Mouse (Mus musculus) kidney, embryonic 16.5 days (tissue): ENCODE data around the gene Gata1. TPM values are rescaled to one million over a fixed set of nuclear protein-coding genes. Genes with fewer than 3 reads are reported as not detected.

Experiments
- ATAC-seq: fragments of 200-750 bp; cut with Nextera tagmentation; 2 replicates; pipeline ENCODE4 v1.8.0; 2017; ENCODE audit warnings: moderate TSS enrichment; ENCODE audit not compliant: low FRiP score, low TSS enrichment
- H3K27ac ChIP-seq: fragments of 300-500 bp; sonication (generic); 2 replicates; pipeline ENCODE4 v1.5.1; 2014; ENCODE audit warnings: low read length
- H3K27me3 ChIP-seq: fragments of 300-500 bp; sonication (generic); 2 replicates; pipeline ENCODE4 v1.6.1; 2014; ENCODE audit warnings: low read length, control low read depth, mixed read lengths; ENCODE audit not compliant: insufficient read depth
- H3K36me3 ChIP-seq: fragments of 300-500 bp; sonication (generic); 2 replicates; pipeline ENCODE4 v1.6.1; 2014; ENCODE audit warnings: low read length, control low read depth, mixed read lengths; ENCODE audit not compliant: insufficient read depth
- H3K4me1 ChIP-seq: fragments of 300-500 bp; sonication (generic); 2 replicates; pipeline ENCODE4 v1.6.1; 2014; ENCODE audit warnings: low read length, control low read depth, mixed read lengths; ENCODE audit not compliant: insufficient read depth
- H3K4me2 ChIP-seq: fragments of 300-500 bp; sonication (generic); replicated peaks from 2 replicates; pipeline ENCODE4 v1.6.1; 2014; ENCODE audit warnings: low read depth, low read length
- H3K4me3 ChIP-seq: fragments of 300-500 bp; sonication (generic); 2 replicates; pipeline ENCODE4 v1.5.1; 2014; ENCODE audit warnings: mild to moderate bottlenecking, low read length
- H3K9ac ChIP-seq: fragments of 300-500 bp; sonication (generic); replicated peaks from 2 replicates; pipeline ENCODE4 v1.6.1; 2014; ENCODE audit warnings: low read length
- H3K9me3 ChIP-seq: fragments of 300-500 bp; sonication (generic); 2 replicates; pipeline ENCODE4 v1.6.1; 2016; ENCODE audit warnings: low read length, control low read depth
- WGBS: fragments of 180-500 bp; shearing (Covaris S2); extraction: QIAGEN DNeasy Blood & Tissue Kit; methylation state at CpG from one replicate; pipeline ENCODE4 v1.1.7; 2014; 5-methylcytosine and 5-hydroxymethylcytosine counted together
- polyA plus RNA-seq: library from polyadenylated mRNA; unstranded; fragments of >200 nt; fragmentation: Nextera tagmentation; extraction: Ambion mirVana; gene quantifications from 2 replicates; pipeline ENCODE4 v1.2.1, GENCODE M21; 2015

The Gata1 gene
- polyA plus RNA-seq, 1 experiment from 2014 or later = 0.69 TPM

- WGBS = 39% methylated on average over 5 of the region's 5 CpGs
- Histone ChIP-seq H3K4me3 (no peak overlapping the region), H3K9me3 (no peaks in the 10 kb centered on the region), H3K27ac (no peak overlapping the region), H3K27me3 (no peaks in the 10 kb centered on the region), H3K4me1 (no peaks in the 10 kb centered on the region), H3K4me2 (no peak overlapping the region), H3K36me3 (no peaks in the 10 kb centered on the region), H3K9ac (no peak overlapping the region)
- ATAC-seq = no peak
Measured at GRCm38 (mm10) chrX:8008543-8008942, 30.7 kb upstream of the Gata1 start.

GRCm38 (mm10) chrX:8002971-8003370, 25.1 kb upstream of the Gata1 start:
- no peak overlapping the region for H3K4me3 ChIP-seq
- no peaks in the 10 kb centered on the region for H3K36me3 ChIP-seq
- H3K4me1 ChIP-seq = no peaks in the 10 kb centered on the region
- no peaks in the 10 kb centered on the region for H3K9me3 ChIP-seq
- no peak overlapping the region for H3K4me2 ChIP-seq
- H3K27ac ChIP-seq = no peak overlapping the region
- 60% methylated on average over 4 of the region's 4 CpGs for WGBS
- H3K27me3 ChIP-seq = no peaks in the 10 kb centered on the region
- H3K9ac ChIP-seq = no peak overlapping the region
- no peak for ATAC-seq

GRCm38 (mm10) chrX:8002001-8002400, 24.1 kb upstream of the Gata1 start:
- no peak overlapping the region for H3K4me2 ChIP-seq
- WGBS = 37% methylated on average over 5 of the region's 5 CpGs

GRCm38 (mm10) chrX:8000546-8001192, 22.8 kb upstream of the Gata1 start:
- no peak overlapping the region for H3K9ac ChIP-seq
- no peaks in the 10 kb centered on the region for H3K27me3 ChIP-seq
- WGBS = 83% methylated on average over 3 of the region's 3 CpGs
- H3K4me1 ChIP-seq = no peaks in the 10 kb centered on the region
- no peak overlapping the region for H3K4me3 ChIP-seq
- H3K36me3 ChIP-seq = no peaks in the 10 kb centered on the region
- no peak overlapping the region for H3K27ac ChIP-seq
- no peak for ATAC-seq
- H3K9me3 ChIP-seq = no peaks in the 10 kb centered on the region
- no peak overlapping the region for H3K4me2 ChIP-seq

More at GRCm38 (mm10) chrX:8002001-8002400, 24.1 kb upstream of the Gata1 start:
- Histone ChIP-seq H3K27ac (no peak overlapping the region), H3K9ac (no peak overlapping the region), H3K9me3 (no peaks in the 10 kb centered on the region), H3K36me3 (no peaks in the 10 kb centered on the region), H3K4me1 (no peaks in the 10 kb centered on the region), H3K27me3 (no peaks in the 10 kb centered on the region), H3K4me3 (no peak overlapping the region)
- no peak for ATAC-seq

- no peak overlapping the region for H3K4me3 ChIP-seq
- no peaks in the 10 kb centered on the region for H3K9me3 ChIP-seq
- H3K36me3 ChIP-seq = no peaks in the 10 kb centered on the region
- no peaks in the 10 kb centered on the region for H3K27me3 ChIP-seq
- WGBS = 61% methylated on average over 10 of the region's 10 CpGs
- no peaks in the 10 kb centered on the region for H3K4me1 ChIP-seq
- no peak overlapping the region for H3K4me2 ChIP-seq
- no peak overlapping the region for H3K27ac ChIP-seq
- peak; percentile 23; the same call in 1 of the 2 replicates for ATAC-seq
- H3K9ac ChIP-seq = no peak overlapping the region
Measured at GRCm38 (mm10) chrX:7993068-7993735, 15.3 kb upstream of the Gata1 start.

GRCm38 (mm10) chrX:7992379-7993067, 14.7 kb upstream of the Gata1 start:
- Histone ChIP-seq H3K4me2 (0 out of 2 replicates have a peak overlapping the region, but pooled peaks have one; percentile 2), H3K9ac (no peak overlapping the region), H3K27ac (peak overlapping the region; percentile 34; the same call in 1 of the 2 replicates), H3K9me3 (no peaks in the 10 kb centered on the region), H3K27me3 (no peaks in the 10 kb centered on the region), H3K36me3 (no peaks in the 10 kb centered on the region), H3K4me3 (no peak overlapping the region), H3K4me1 (no peaks in the 10 kb centered on the region)
- WGBS = 54% methylated on average over 8 of the region's 8 CpGs
- peak; percentile 74 for ATAC-seq

- Histone ChIP-seq H3K27ac (no peak overlapping the region), H3K4me3 (no peak overlapping the region), H3K4me1 (no peaks in the 10 kb centered on the region), H3K9me3 (no peaks in the 10 kb centered on the region), H3K9ac (no peak overlapping the region), H3K4me2 (no peak overlapping the region), H3K27me3 (no peaks in the 10 kb centered on the region), H3K36me3 (no peaks in the 10 kb centered on the region)
- 78% methylated on average over 7 of the region's 7 CpGs for WGBS
- ATAC-seq = no peak
Measured at GRCm38 (mm10) chrX:7981368-7981767, 3.5 kb upstream of the Gata1 start.

- no peaks in the 10 kb centered on the region for H3K27me3 ChIP-seq
- H3K4me1 ChIP-seq = no peaks in the 10 kb centered on the region
- WGBS = 70% methylated on average over 4 of the region's 4 CpGs
- no peaks in the 10 kb centered on the region for H3K9me3 ChIP-seq
- no peaks in the 10 kb centered on the region for H3K36me3 ChIP-seq
- H3K27ac ChIP-seq = no peak overlapping the region
- H3K4me3 ChIP-seq = no peak overlapping the region
- no peak overlapping the region for H3K4me2 ChIP-seq
- H3K9ac ChIP-seq = no peak overlapping the region
- no peak for ATAC-seq
Measured at GRCm38 (mm10) chrX:7971292-7971691, 6.6 kb downstream of the Gata1 start.

- H3K4me3 ChIP-seq = no peak overlapping the region
- 93% methylated on average over 3 of the region's 3 CpGs for WGBS
- H3K4me1 ChIP-seq = no peaks in the 10 kb centered on the region
- no peak overlapping the region for H3K9ac ChIP-seq
- no peaks in the 10 kb centered on the region for H3K36me3 ChIP-seq
- H3K27ac ChIP-seq = no peak overlapping the region
- H3K9me3 ChIP-seq = no peaks in the 10 kb centered on the region
- ATAC-seq = no peak
- no peak overlapping the region for H3K4me2 ChIP-seq
- no peaks in the 10 kb centered on the region for H3K27me3 ChIP-seq
Measured at GRCm38 (mm10) chrX:7968899-7969298, 9.0 kb downstream of the Gata1 start.

- no peak overlapping the region for H3K4me3 ChIP-seq
- H3K4me1 ChIP-seq = no peaks in the 10 kb centered on the region
- H3K27ac ChIP-seq = no peak overlapping the region
- 75% methylated on average over 8 of the region's 8 CpGs for WGBS
- H3K9me3 ChIP-seq = no peaks in the 10 kb centered on the region
- peak; percentile 27; the same call in 1 of the 2 replicates for ATAC-seq
- no peak overlapping the region for H3K9ac ChIP-seq
- no peaks in the 10 kb centered on the region for H3K27me3 ChIP-seq
- H3K36me3 ChIP-seq = no peaks in the 10 kb centered on the region
- no peak overlapping the region for H3K4me2 ChIP-seq
Measured at GRCm38 (mm10) chrX:7968226-7968625, 9.6 kb downstream of the Gata1 start.
